Mouse (Mus musculus) bone marrow, adult 2 months (tissue): ENCODE data around the gene Ncs1.

Experiments used
- CTCF ChIP-seq: fragments of 200-500 bp; IDR thresholded peaks from 2 replicates; pipeline ENCODE4 v1.5.1; 2011; ENCODE audit warnings: low read length, control low read depth; ENCODE audit not compliant: control insufficient read depth, insufficient read depth
- POLR2A ChIP-seq: fragments of 200-500 bp; IDR thresholded peaks from 2 replicates; pipeline ENCODE4 v1.6.1; 2011; ENCODE audit warnings: low read depth, mild to moderate bottlenecking, control low read depth, low read length, borderline replicate concordance; ENCODE audit not compliant: control insufficient read depth

DNA sequence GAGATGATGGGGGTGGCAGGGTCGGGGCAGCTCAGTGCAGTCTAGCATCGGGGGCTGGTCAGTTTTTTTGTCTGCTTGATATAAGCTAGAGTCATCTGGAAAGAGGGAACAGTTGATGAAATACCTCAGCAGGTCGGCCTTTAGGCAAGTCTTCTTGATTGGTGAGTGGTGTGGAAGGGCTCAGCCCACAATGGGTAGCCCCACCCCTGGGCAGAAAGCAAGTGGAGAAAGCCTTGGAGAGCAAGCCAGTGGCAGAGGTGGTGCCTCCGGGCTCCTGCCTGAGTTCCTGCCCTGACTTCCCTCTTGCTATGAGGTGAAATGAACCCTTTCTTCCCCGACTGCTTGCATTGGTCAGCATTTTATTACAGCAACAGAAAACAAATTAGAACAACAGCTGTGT lies 23.0 kb downstream of the Ncs1 start:
- no peak for TF ChIP-seq CTCF
- no peak for TF ChIP-seq POLR2A
